Mouse (Mus musculus): Measurements from ENCODE around the gene Otub2. TPM values are rescaled to one million over a fixed set of nuclear protein-coding genes. Genes with fewer than 3 reads are reported as not detected.

Gene Otub2
- polyA plus RNA-seq, 1 experiment from 2014 or later: 20.6 TPM

Other genes with a start within 250 kb of the Otub2 start
- gene Prima1, start 146.5 kb upstream of the Otub2 start, polyA plus RNA-seq (2016; fragmentation: Nextera tagmentation; extraction: Ambion mirVana): 2.4 and 3.1 TPM in 2 replicates
- 21.3 and 23.2 TPM in 2 replicates for gene Fam181a, start 77.7 kb upstream of the Otub2 start, polyA plus RNA-seq (2016; fragmentation: Nextera tagmentation; extraction: Ambion mirVana)
- 2.0 and 2.7 TPM in 2 replicates for gene Asb2, start 32.7 kb upstream of the Otub2 start, polyA plus RNA-seq (2016; fragmentation: Nextera tagmentation; extraction: Ambion mirVana)
- gene 9330161L09Rik, start 19.1 kb downstream of the Otub2 start, polyA plus RNA-seq (2016; fragmentation: Nextera tagmentation; extraction: Ambion mirVana): 0.79 and 1.1 TPM in 2 replicates
- 104 and 126 TPM in 2 replicates for gene Ddx24, start 37.1 kb downstream of the Otub2 start, polyA plus RNA-seq (2016; fragmentation: Nextera tagmentation; extraction: Ambion mirVana)
- gene Ifi27, start 45.5 kb downstream of the Otub2 start, polyA plus RNA-seq (2016; fragmentation: Nextera tagmentation; extraction: Ambion mirVana): 3.7 and 4.0 TPM in 2 replicates
- gene Ifi27l2a, start 55.0 kb downstream of the Otub2 start, polyA plus RNA-seq (2016; fragmentation: Nextera tagmentation; extraction: Ambion mirVana): 1.1 and 2.8 TPM in 2 replicates
- not detected in 2 replicates for gene Ifi27l2b, start 68.5 kb downstream of the Otub2 start, polyA plus RNA-seq (2016; fragmentation: Nextera tagmentation; extraction: Ambion mirVana)
- gene Ppp4r4, start 143.6 kb downstream of the Otub2 start, polyA plus RNA-seq (2016; fragmentation: Nextera tagmentation; extraction: Ambion mirVana): 2.3 and 2.6 TPM in 2 replicates
- 0.05 and 0.06 TPM in 2 replicates for gene Serpina10, start 242.8 kb downstream of the Otub2 start, polyA plus RNA-seq (2016; fragmentation: Nextera tagmentation; extraction: Ambion mirVana)